Mouse (Mus musculus): ENCODE measurements around the gene Gatd1. TPM values are rescaled to one million over a fixed set of nuclear protein-coding genes. Genes with fewer than 3 reads are reported as not detected.
A peak's percentile ranks its signal among the peaks of the same experiment; 100 is the strongest.

Gatd1 gene
- total RNA-seq, 1 experiment: 25.9 TPM

GRCm38 (mm10) chr7:141457236-141457635 is 43.3 kb upstream of the Gatd1 start:
- no peak for DNase-seq (ENCODE audit: low read depth, low spot score)
- TF ChIP-seq ZC3H11A (IDR thresholded peaks at IDR 0.05; ENCODE audit: borderline replicate concordance, low read depth, low read length) (no peak), CHD2 (IDR thresholded peaks at IDR 0.05; ENCODE audit: low read depth, low read length) (no peak), MAFK (IDR thresholded peaks at IDR 0.05; ENCODE audit: insufficient read depth, low read depth, low read length) (no peak), ZNF384 (IDR thresholded peaks at IDR 0.05; ENCODE audit: low read depth, low read length) (no peak), HCFC1 (IDR thresholded peaks at IDR 0.05; ENCODE audit: borderline replicate concordance, insufficient read depth, low read length) (no peak)
- no peak overlapping the region for H3K4me3 ChIP-seq (ENCODE audit: insufficient read depth in 1 of 2, low read depth in 1 of 2, low read length in 2 of 2, poor library complexity in 1 of 2, severe bottlenecking in 1 of 2)
- in situ Hi-C loops (cut with MboI; ENCODE audit: low sequenced_read_pairs in 2 of 2, unreplicated experiment in 2 of 2): no loop called here
- peaks cover 1 to 29% of the 10 kb centered on the region in 2 experiments; a peak in 3 of 4 replicates for H3K4me1 ChIP-seq (ENCODE audit: control insufficient read depth in 2 of 2, insufficient read depth in 2 of 2, low read length in 2 of 2, poor library complexity in 1 of 2)
- H3K9ac ChIP-seq (ENCODE audit: insufficient read depth, low read depth, low read length, poor library complexity, severe bottlenecking): no peak overlapping the region
- H3K36me3 ChIP-seq (ENCODE audit: control insufficient read depth, insufficient read depth, low read length, poor library complexity, severe bottlenecking): no peaks in the 10 kb centered on the region
- H3K9me3 ChIP-seq (ENCODE audit: control insufficient read depth, insufficient read depth, low read depth, low read length): no peaks in the 10 kb centered on the region
- no peak overlapping the region for H3K27ac ChIP-seq (ENCODE audit: insufficient read depth, low read depth, low read length, poor library complexity, severe bottlenecking)

GRCm38 (mm10) chr7:141456739-141457138 is 42.8 kb upstream of the Gatd1 start:
- Histone ChIP-seq H3K27ac (ENCODE audit: insufficient read depth, low read depth, low read length, poor library complexity, severe bottlenecking) (no peak overlapping the region), H3K4me1 (ENCODE audit: control insufficient read depth in 2 of 2, insufficient read depth in 2 of 2, low read length in 2 of 2, poor library complexity in 1 of 2) (peaks cover 0 to 27% of the 10 kb centered on the region in 2 experiments; a peak in 3 of 4 replicates), H3K9ac (ENCODE audit: insufficient read depth, low read depth, low read length, poor library complexity, severe bottlenecking) (no peak overlapping the region), H3K4me3 (ENCODE audit: insufficient read depth in 1 of 2, low read depth in 1 of 2, low read length in 2 of 2, poor library complexity in 1 of 2, severe bottlenecking in 1 of 2) (no peak overlapping the region), H3K36me3 (ENCODE audit: control insufficient read depth, insufficient read depth, low read length, poor library complexity, severe bottlenecking) (peaks cover 4% of the 10 kb centered on the region), H3K9me3 (ENCODE audit: control insufficient read depth, insufficient read depth, low read depth, low read length) (no peaks in the 10 kb centered on the region)
- in situ Hi-C loops (cut with MboI; ENCODE audit: low sequenced_read_pairs in 2 of 2, unreplicated experiment in 2 of 2): no loop called here
- TF ChIP-seq ZC3H11A (IDR thresholded peaks at IDR 0.05; ENCODE audit: borderline replicate concordance, low read depth, low read length) (no peak), MAFK (IDR thresholded peaks at IDR 0.05; ENCODE audit: insufficient read depth, low read depth, low read length) (no peak), CHD2 (IDR thresholded peaks at IDR 0.05; ENCODE audit: low read depth, low read length) (no peak), ZNF384 (IDR thresholded peaks at IDR 0.05; ENCODE audit: low read depth, low read length) (no peak), HCFC1 (IDR thresholded peaks at IDR 0.05; ENCODE audit: borderline replicate concordance, insufficient read depth, low read length) (no peak)
- DNase-seq (ENCODE audit: low read depth, low spot score): no peak

GRCm38 (mm10) chr7:141455610-141456314 is 41.8 kb upstream of the Gatd1 start:
- H3K27ac ChIP-seq (ENCODE audit: insufficient read depth, low read depth, low read length, poor library complexity, severe bottlenecking): no peak overlapping the region
- in situ Hi-C loops (cut with MboI; ENCODE audit: low sequenced_read_pairs in 2 of 2, unreplicated experiment in 2 of 2): no loop called here
- H3K4me3 ChIP-seq (ENCODE audit: insufficient read depth in 1 of 2, low read depth in 1 of 2, low read length in 2 of 2, poor library complexity in 1 of 2, severe bottlenecking in 1 of 2): peak overlapping the region; percentile 68 to 91

GRCm38 (mm10) chr7:141454967-141455551 is 41.1 kb upstream of the Gatd1 start, which contains the start of gene Pnpla2:
Gene Pnpla2 (plus strand): TSS chr7:141455198.
- DNase-seq (ENCODE audit: low read depth, low spot score): peak; percentile 95
- Histone ChIP-seq H3K4me3 (ENCODE audit: insufficient read depth in 1 of 2, low read depth in 1 of 2, low read length in 2 of 2, poor library complexity in 1 of 2, severe bottlenecking in 1 of 2) (peak within 1 kb of the TSS; percentile 68 to 91), H3K9me3 (ENCODE audit: control insufficient read depth, insufficient read depth, low read depth, low read length) (no peaks in the 10 kb centered on the region), H3K4me1 (ENCODE audit: control insufficient read depth in 2 of 2, insufficient read depth in 2 of 2, low read length in 2 of 2, poor library complexity in 1 of 2) (peaks cover 0 to 20% of the 10 kb centered on the region in 2 experiments; a peak in 2 of 4 replicates), H3K27ac (ENCODE audit: insufficient read depth, low read depth, low read length, poor library complexity, severe bottlenecking) (no peak within 1 kb of the TSS), H3K9ac (ENCODE audit: insufficient read depth, low read depth, low read length, poor library complexity, severe bottlenecking) (peak within 1 kb of the TSS; percentile 74), H3K36me3 (ENCODE audit: control insufficient read depth, insufficient read depth, low read length, poor library complexity, severe bottlenecking) (peaks cover 18% of the 10 kb centered on the region)
- no peak for TF ChIP-seq ZNF384 (IDR thresholded peaks at IDR 0.05; ENCODE audit: low read depth, low read length)
- no peak for TF ChIP-seq ZC3H11A (IDR thresholded peaks at IDR 0.05; ENCODE audit: borderline replicate concordance, low read depth, low read length)
- no peak for TF ChIP-seq MAFK (IDR thresholded peaks at IDR 0.05; ENCODE audit: insufficient read depth, low read depth, low read length)
- TF ChIP-seq CHD2 (IDR thresholded peaks at IDR 0.05; ENCODE audit: low read depth, low read length): no peak
- TF ChIP-seq HCFC1 (IDR thresholded peaks at IDR 0.05; ENCODE audit: borderline replicate concordance, insufficient read depth, low read length): no peak; the same call in 1 of the 2 replicates
- in situ Hi-C loops (cut with MboI; ENCODE audit: low sequenced_read_pairs in 2 of 2, unreplicated experiment in 2 of 2): no loop called here

More at GRCm38 (mm10) chr7:141455610-141456314, 41.8 kb upstream of the Gatd1 start:
- Histone ChIP-seq H3K4me1 (ENCODE audit: control insufficient read depth in 2 of 2, insufficient read depth in 2 of 2, low read length in 2 of 2, poor library complexity in 1 of 2) (peaks cover 0 to 26% of the 10 kb centered on the region in 2 experiments; a peak in 3 of 4 replicates), H3K9ac (ENCODE audit: insufficient read depth, low read depth, low read length, poor library complexity, severe bottlenecking) (peak overlapping the region; percentile 74), H3K36me3 (ENCODE audit: control insufficient read depth, insufficient read depth, low read length, poor library complexity, severe bottlenecking) (peaks cover 13% of the 10 kb centered on the region), H3K9me3 (ENCODE audit: control insufficient read depth, insufficient read depth, low read depth, low read length) (no peaks in the 10 kb centered on the region)
- no peak for TF ChIP-seq CHD2 (IDR thresholded peaks at IDR 0.05; ENCODE audit: low read depth, low read length)
- TF ChIP-seq MAFK (IDR thresholded peaks at IDR 0.05; ENCODE audit: insufficient read depth, low read depth, low read length): no peak
- no peak for TF ChIP-seq ZNF384 (IDR thresholded peaks at IDR 0.05; ENCODE audit: low read depth, low read length)
- TF ChIP-seq HCFC1 (IDR thresholded peaks at IDR 0.05; ENCODE audit: borderline replicate concordance, insufficient read depth, low read length): no peak
- TF ChIP-seq ZC3H11A (IDR thresholded peaks at IDR 0.05; ENCODE audit: borderline replicate concordance, low read depth, low read length): no peak
- no peak for DNase-seq (ENCODE audit: low read depth, low spot score)
